Mouse (Mus musculus): ENCODE data around the gene Zfp457.
"Not testable (repeated sequence)": the region's sequence is repeated elsewhere in the genome, so short reads cannot be mapped to it uniquely, and the experiment has no call there.

The Zfp457 gene

DNA sequence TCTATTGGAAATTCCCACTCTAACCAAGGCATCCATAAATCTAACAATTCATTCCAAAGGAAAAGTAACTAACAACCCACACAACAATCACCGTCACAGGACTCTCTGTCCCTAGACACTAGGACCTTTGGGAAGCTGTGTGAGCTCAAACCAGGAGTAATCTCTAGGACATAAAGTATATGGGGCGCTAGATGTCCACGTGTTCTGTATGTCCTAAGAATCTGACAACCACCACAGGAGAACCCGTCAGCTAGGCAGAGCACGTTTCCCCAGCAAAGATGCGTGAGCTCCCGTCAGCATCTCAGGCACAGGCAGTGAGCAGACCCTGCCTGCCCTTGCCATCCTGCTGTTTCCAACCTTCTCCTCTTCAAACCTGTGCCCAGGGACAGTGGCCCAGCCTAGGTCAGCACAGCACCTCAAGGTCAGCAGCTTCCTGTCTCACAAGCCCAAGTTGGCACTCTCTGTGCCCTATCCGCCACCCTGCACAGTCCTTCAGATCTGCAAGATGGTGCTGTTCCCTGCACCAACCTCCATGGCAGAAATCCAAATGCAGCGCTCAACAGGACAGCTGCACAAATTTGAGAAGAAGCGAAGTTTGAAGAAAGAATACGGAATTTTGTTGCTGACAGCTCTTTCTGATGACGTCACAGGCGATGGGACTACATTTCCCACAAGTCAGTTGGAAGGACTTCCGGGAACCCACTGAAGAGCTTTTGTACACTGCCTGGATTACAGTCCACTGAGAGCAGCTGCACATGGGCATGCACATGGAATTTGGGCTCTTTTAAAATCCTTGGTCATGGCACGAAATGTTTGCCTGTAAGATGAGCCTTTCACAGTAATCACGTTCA lies at the start of gene Zfp457:
TSS of gene Zfp457 (minus strand) at position 664 of the 851 bp plus-strand sequence.
- DNase-seq = peak; percentile 88

DNA sequence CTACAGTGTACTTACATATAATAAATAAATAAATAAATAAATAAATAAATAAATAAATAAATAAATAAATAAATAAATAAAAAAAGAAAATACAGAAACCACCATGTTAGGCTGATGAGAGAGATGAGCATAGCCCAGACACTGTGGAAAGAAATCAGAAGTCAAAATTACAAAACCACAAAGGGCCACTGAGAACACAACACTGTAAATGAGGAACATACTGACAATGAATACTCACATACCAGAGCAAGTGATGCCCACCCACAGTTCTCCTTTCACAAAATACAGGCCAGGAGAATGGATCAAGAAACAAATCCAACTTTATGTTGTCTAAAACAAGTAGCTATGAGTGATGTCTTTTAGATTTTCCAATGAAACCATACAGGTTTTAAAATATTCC lies 45.6 kb upstream of the Zfp457 start:
- no peak for DNase-seq

DNA sequence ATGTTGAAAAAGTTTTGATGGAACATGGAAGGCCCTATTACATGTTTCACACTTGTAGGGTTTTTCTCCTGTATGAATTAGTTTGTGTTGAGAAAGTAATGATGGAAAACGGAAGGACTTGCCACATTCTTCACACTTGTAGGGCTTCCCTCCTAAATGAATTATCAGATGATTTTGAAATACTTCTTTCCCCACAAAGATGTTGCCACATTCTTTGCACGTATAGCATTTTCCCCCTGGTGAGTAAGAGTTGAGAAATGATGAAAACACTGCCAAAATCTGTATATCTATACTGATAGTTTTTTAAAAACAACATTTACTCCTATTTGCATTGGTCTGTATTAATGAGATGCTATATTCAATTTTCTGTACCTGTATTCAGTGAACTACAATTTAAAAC lies 37.1 kb upstream of the Zfp457 start:
- no peak for DNase-seq

DNA sequence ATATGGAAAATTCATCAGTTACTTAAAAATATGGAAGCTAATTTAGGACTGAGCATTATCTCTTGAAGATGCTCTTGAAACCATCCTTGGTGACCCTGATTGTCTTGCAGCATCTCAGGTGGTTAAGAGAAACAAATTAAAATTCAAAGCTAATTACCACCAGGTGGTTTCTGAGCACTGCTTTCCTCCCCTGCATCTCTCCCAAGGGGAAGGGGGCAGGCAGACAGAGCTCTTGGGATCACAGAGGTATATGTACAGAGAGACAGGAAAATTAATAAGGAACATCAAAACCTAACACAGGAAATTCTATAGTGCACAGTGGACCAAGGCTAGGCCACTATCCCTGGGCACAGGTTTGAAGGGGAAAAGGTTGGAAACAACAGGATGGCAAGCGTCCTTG lies 26.6 kb upstream of the Zfp457 start:
- DNase-seq = no peak

DNA sequence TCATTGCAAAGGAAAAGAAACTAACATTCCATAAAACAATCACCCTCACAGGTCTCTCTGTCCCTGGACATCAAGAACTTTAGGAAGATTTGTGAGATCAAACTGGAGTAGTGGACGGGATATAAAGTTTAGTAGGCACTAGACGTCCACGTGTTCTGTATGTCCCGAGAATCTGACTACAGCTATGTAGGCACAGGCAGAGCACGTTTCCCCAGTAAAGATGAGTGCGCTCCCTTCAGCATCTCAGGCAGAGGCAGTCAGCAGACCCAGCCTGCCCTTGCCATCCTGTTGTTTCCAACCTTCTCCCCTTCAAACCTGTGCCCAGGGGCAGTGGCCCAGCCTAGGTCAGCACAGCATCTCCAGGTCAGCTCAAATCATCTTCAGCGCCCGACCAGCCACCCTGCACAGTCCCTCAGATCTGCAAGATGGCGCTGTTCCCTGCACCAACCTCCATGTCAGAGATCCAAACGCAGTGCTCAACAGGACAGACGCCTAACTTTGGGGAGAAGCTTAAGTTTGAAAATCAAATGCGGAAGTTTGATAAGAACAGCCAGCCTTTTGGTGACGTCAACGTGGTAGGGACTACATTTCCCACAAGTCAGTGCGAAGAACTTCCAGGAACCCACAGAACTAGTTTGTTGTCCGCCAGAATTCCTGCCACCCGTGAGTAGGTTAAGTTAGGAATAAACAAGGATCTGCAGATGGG lies 25.9 kb upstream of the Zfp457 start, which contains the start of gene Zfp595:
TSS of gene Zfp595 (minus strand) at position 552 of the 706 bp plus-strand sequence.
- DNase-seq = peak; percentile 77

DNA sequence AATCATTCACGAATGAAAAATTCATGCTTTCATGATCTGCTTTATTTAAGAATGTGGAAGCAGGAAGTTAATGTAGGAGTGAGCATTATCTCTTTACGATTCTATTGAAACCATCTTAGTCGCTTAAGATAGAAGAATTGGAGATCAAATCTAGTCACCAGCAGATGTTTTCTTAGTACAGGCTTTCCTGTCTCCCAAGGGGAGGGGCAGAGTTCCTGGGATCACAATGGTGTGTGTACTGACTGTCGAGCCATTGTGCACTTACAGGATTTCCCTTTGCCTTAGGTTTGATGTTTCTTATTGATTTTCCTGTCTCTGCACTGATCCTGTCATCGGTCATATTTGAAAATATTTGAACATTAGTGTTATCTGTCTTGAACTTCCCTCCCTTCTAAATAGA lies 433 bp upstream of the Zfp457 start:
- no peak for DNase-seq

DNA sequence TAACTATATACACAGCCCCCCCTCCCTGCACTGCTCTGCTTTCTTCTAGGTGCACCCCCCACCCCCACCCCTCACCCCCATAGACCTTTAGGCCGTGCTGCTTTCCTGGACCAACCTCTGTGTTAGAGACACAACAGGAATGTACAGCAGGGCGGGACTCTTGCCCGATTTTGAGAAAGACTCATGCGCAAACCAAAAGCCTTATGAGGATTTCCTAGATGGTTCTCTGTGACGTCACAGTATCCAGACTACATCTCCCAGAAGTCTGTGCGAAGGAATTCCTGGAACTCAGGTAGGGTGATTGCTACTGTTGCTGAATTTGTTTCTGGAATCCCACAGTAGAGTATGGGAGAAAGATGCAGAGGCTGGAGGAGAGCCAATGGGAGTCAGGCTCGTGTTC lies 28.0 kb downstream of the Zfp457 start, which contains the start of gene Zfp458:
TSS of gene Zfp458 (minus strand) at position 153 of the 400 bp plus-strand sequence.
- peak; percentile 9 for DNase-seq

DNA sequence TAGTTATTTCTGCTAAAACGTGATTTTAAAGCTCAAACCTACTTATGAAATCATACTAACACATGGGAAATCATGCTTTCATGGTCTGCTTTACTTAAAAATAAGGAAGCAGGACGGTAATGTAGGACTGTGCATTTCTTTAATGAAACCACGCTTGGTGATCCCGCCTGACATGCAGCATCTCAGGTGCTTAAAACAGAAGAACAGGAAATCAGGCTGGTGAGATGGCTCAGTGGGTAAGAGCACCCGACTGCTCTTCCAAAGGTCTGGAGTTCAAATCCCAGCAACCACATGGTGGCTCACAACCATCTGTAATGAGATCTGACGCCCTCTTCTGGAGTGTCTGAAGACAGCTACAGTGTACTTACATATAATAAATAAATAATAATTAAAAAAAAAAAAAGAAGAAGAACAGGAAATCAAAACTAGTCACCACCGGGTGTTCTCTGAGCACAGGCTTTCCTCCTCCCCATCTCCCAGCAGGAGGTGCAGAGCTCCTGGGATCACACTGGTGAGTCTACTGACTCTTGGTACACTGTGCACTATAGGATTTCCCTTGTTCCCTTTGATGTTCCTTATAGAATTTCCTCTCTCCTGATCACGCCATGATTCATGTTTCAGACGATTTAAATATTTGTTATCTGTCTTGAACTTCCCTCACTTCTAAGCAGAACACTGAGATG lies 36.8 kb downstream of the Zfp457 start:
- DNase-seq = not testable (repeated sequence)

DNA sequence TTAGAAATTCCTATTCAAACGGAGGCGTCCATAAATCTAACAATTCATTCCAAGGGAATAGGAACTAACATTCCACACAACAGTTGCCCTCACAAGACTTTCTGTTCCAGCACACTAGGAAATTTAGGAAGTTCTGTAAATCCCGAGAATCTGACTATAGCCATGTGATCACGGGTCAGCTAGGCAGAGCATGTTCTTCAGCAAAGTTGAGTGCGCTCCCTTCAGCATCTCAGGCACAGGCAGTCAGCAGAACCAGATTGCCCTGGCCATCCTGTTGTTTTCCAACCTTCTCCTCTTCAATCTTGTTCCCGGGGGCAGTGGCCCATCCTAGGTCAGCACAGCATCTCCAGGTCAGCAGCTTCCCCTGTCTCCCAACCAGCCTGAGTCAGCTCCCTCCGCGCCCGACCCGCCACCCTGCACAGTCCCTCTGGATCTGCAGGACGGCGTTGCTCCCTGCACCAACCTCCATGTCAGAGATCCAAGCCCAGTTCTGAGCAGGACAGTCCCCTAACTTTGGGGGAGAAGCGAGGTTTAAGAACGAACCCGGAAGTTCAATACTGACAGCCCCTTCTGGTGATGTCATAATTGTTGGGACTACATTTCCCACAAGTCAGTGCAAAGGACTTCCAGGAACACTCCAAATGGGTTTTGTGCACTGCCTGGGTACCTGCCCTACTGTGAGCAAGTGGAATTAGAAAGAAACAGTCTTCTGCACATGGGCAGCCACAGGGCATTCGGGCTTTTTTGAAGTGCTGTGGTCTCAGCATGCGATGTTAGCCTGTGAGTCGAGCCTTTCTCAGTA lies 37.5 kb downstream of the Zfp457 start:
- peak; percentile 75 for DNase-seq
